In genomic region chr14:45452148-45452547, GRCm38 (mm10) we compare ENCODE assay signal across 12 mouse cellular contexts. TPM values are rescaled to one million over a fixed set of nuclear protein-coding genes. Genes with fewer than 3 reads are reported as not detected.
DNase-seq lines count a peak whose midpoint lies in the region; ATAC-seq lines count a peak whose summit lies in the region.
"Had no signal": no experiment of that assay in that cellular context is flagged by ENCODE, and none has a peak within 500 bp of the region (broad histone marks: within the 10 kb centered on the region; RNA-seq: fewer than 3 reads in every experiment).

No protein-coding gene starts in this region.

- H3K27me3 ChIP-seq in intestine, embryonic 14.5 days (replicated peaks; ENCODE audit: control insufficient read depth, insufficient read depth, low read length), result no peaks in the 10 kb centered on the region
- H3K27me3 ChIP-seq in liver, embryonic 11.5 days (replicated peaks; ENCODE audit: control insufficient read depth, insufficient read depth, low read length), result no peaks in the 10 kb centered on the region
- no peaks in the 10 kb centered on the region for H3K27me3 ChIP-seq in stomach, embryonic 16.5 days (ENCODE audit: control insufficient read depth, insufficient read depth, low read length)
- H3K27me3 ChIP-seq: embryonic facial prominence, embryonic 15.5 days had no signal

- H3K4me3 ChIP-seq in intestine, embryonic 14.5 days (ENCODE audit: low read depth, low read length), result no peak overlapping the region
- H3K4me3 ChIP-seq in liver, embryonic 11.5 days (ENCODE audit: low read depth, low read length), result no peak overlapping the region
- H3K4me3 ChIP-seq in stomach, embryonic 16.5 days (replicated peaks; ENCODE audit: low read length), result no peak overlapping the region
- H3K4me3 ChIP-seq: embryonic facial prominence, embryonic 15.5 days; myocyte had no signal

- H3K4me1 ChIP-seq in intestine, embryonic 14.5 days (replicated peaks; ENCODE audit: control insufficient read depth, insufficient read depth, low read length), result peaks cover 47% of the 10 kb centered on the region
- H3K4me1 ChIP-seq in liver, embryonic 11.5 days (replicated peaks; ENCODE audit: control insufficient read depth, insufficient read depth, low read length), result peaks cover 30% of the 10 kb centered on the region
- peaks cover 27% of the 10 kb centered on the region for H3K4me1 ChIP-seq in stomach, embryonic 16.5 days (ENCODE audit: control insufficient read depth, insufficient read depth, low read length)

- H3K36me3 ChIP-seq in intestine, embryonic 14.5 days (ENCODE audit: control insufficient read depth, insufficient read depth, low read length), result no peaks in the 10 kb centered on the region
- H3K36me3 ChIP-seq in liver, embryonic 11.5 days (ENCODE audit: control insufficient read depth, insufficient read depth, low read length), result no peaks in the 10 kb centered on the region
- no peaks in the 10 kb centered on the region for H3K36me3 ChIP-seq in stomach, embryonic 16.5 days (ENCODE audit: control insufficient read depth, insufficient read depth, low read length)
- H3K36me3 ChIP-seq: embryonic facial prominence, embryonic 15.5 days had no signal

- no peak overlapping the region for H3K4me2 ChIP-seq in intestine, embryonic 14.5 days (ENCODE audit: low read length)
- no peak overlapping the region for H3K4me2 ChIP-seq in liver, embryonic 11.5 days
- no peak overlapping the region for H3K4me2 ChIP-seq in stomach, embryonic 16.5 days (ENCODE audit: low read depth, low read length)
- H3K4me2 ChIP-seq: embryonic facial prominence, embryonic 15.5 days had no signal

- H3K27ac ChIP-seq in intestine, embryonic 14.5 days (ENCODE audit: low read depth), result peak overlapping the region; percentile 64; the same call in 1 of the 2 replicates
- peak overlapping the region; percentile 33; the same call in 1 of the 2 replicates for H3K27ac ChIP-seq in liver, embryonic 11.5 days (ENCODE audit: low read depth, low read length)
- H3K27ac ChIP-seq in stomach, embryonic 16.5 days (ENCODE audit: low read length), result peak overlapping the region; percentile 16
- H3K27ac ChIP-seq: embryonic facial prominence, embryonic 15.5 days; liver, embryonic 14.5 days had no signal

- 26% methylated on average over 4 of the region's 4 CpGs for WGBS in intestine, embryonic 14.5 days
- WGBS in liver, embryonic 11.5 days, result 54% methylated on average over 4 of the region's 4 CpGs
- WGBS in stomach, embryonic 16.5 days, result 29% methylated on average over 4 of the region's 4 CpGs

- DNase-seq in retina, embryonic 14.5 days (ENCODE audit: low spot score), result peak; percentile 37
- DNase-seq in retina, postnatal 1 day, result no peak
- no peak for DNase-seq in intestine, embryonic 14.5 days (ENCODE audit: low spot score)
- no peak for DNase-seq in liver, embryonic 11.5 days (ENCODE audit: low spot score)
- DNase-seq in right cerebral cortex, adult 18-20 months, result no peak
- DNase-seq in spleen, postnatal 10 days (ENCODE audit: low spot score in 2 of 2), result no peak
- DNase-seq: right cerebral cortex, postnatal 14 days had no signal

- H3K9me3 ChIP-seq in intestine, embryonic 14.5 days (ENCODE audit: control insufficient read depth, low read length), result no peaks in the 10 kb centered on the region
- H3K9me3 ChIP-seq in liver, embryonic 11.5 days (ENCODE audit: control insufficient read depth, low read length), result no peaks in the 10 kb centered on the region
- H3K9me3 ChIP-seq in stomach, embryonic 16.5 days (replicated peaks; ENCODE audit: control insufficient read depth, low read length), result no peaks in the 10 kb centered on the region
- H3K9me3 ChIP-seq: embryonic facial prominence, embryonic 15.5 days had no signal

- no peak overlapping the region for H3K9ac ChIP-seq in intestine, embryonic 14.5 days (ENCODE audit: low read length)
- H3K9ac ChIP-seq in liver, embryonic 11.5 days (ENCODE audit: low read depth, low read length), result no peak overlapping the region
- no peak overlapping the region for H3K9ac ChIP-seq in stomach, embryonic 16.5 days (ENCODE audit: low read length)
- H3K9ac ChIP-seq: embryonic facial prominence, embryonic 15.5 days; liver, embryonic 14.5 days had no signal

- no peak for ATAC-seq in intestine, embryonic 14.5 days (replicated peaks; ENCODE audit: low FRiP score, low TSS enrichment, low read depth)
- ATAC-seq in liver, embryonic 11.5 days (replicated peaks; ENCODE audit: low FRiP score), result no peak
- ATAC-seq in stomach, embryonic 16.5 days (ENCODE audit: insufficient read depth, low FRiP score), result no peak
- ATAC-seq in activated CD4-positive, CD25-positive, alpha-beta regulatory T cell, adult 4 months, result no peak

RNA-seq across cellular contexts. Expression of gene Gnpnat1, which starts 47.4 kb away (rescaled TPM):
- polyA plus RNA-seq in intestine, embryonic 14.5 days (2014; fragmentation: Nextera tagmentation; extraction: Ambion mirVana), result 66.5 and 75.3 TPM in 2 replicates
- 49.7 and 51.5 TPM in 2 replicates for polyA plus RNA-seq in liver, embryonic 11.5 days (2014; fragmentation: Nextera tagmentation; extraction: Ambion mirVana)
- 45.5 and 55.1 TPM in 2 replicates for polyA plus RNA-seq in stomach, embryonic 16.5 days (2015; fragmentation: Nextera tagmentation; extraction: Ambion mirVana)
- 10 to 100 TPM; 57.6 to 71.0 TPM for polyA plus RNA-seq in activated CD4-positive, CD25-positive, alpha-beta regulatory T cell, adult 4 months (2017; shearing (Covaris generic))
